Mouse (Mus musculus): ENCODE data around the gene Gm20388. TPM values are rescaled to one million over a fixed set of nuclear protein-coding genes. Genes with fewer than 3 reads are reported as not detected.

Gm20388 gene
- polyA plus RNA-seq, 1 experiment from 2014 or later, result not detected

- Histone ChIP-seq H3K9me3 (replicated peaks) (no peaks in the 10 kb centered on the region), H3K4me3 (replicated peaks) (no peak overlapping the region), H3K9ac (no peak overlapping the region), H3K4me2 (no peak overlapping the region), H3K27ac (no peak overlapping the region), H3K36me3 (no peaks in the 10 kb centered on the region), H3K27me3 (no peaks in the 10 kb centered on the region), H3K4me1 (replicated peaks) (peaks cover 6% of the 10 kb centered on the region)
- whole genome bisulfite sequencing (ENCODE audit: insufficient replicate concordance), result 58% methylated on average over 5 of the region's 5 CpGs
- DNase-seq, result no peak
- ATAC-seq (ENCODE audit: low read depth), result no peak
Measured at GRCm38 (mm10) chr8:120030447-120030846, 119.8 kb downstream of the Gm20388 start.

- Histone ChIP-seq H3K36me3 (no peaks in the 10 kb centered on the region), H3K4me1 (replicated peaks) (0 out of 2 replicates have a peak, but pooled peaks cover 5% of the 10 kb centered on the region), H3K27ac (no peak overlapping the region), H3K9me3 (replicated peaks) (no peaks in the 10 kb centered on the region), H3K9ac (no peak overlapping the region), H3K4me2 (no peak overlapping the region), H3K4me3 (replicated peaks) (no peak overlapping the region), H3K27me3 (0 out of 2 replicates have a peak, but pooled peaks cover 4% of the 10 kb centered on the region)
- no peak for ATAC-seq (ENCODE audit: low read depth)
- DNase-seq, result no peak
- 73% methylated on average over 5 of the region's 5 CpGs for WGBS (ENCODE audit: insufficient replicate concordance)
Measured at GRCm38 (mm10) chr8:120032549-120033208, 122.0 kb downstream of the Gm20388 start.

DNA sequence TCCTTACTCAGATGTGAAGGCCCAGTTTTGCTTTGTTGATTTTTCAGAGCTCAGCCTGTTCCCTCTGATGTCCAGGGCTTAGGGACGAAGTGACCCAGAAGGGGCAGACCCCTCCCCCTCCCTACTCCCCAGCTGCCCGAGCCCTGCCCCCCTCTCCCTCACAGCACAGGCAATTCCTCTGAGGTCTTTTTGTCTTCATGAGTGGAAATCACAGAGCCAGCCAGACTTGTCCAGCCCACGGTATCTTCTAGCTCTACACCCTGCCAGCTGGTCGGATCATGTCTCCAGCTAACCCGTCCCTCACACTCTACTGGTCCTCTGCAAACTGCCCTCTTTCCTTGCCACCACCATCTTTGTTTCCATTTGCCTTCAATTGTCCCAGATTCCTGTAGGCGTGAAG, 123.8 kb downstream of the Gm20388 start:
- ATAC-seq (ENCODE audit: low read depth) (no peak), DNase-seq (no peak)
- 0 out of 2 replicates have a peak, but pooled peaks cover 4% of the 10 kb centered on the region for H3K27me3 ChIP-seq
- H3K4me1 ChIP-seq (replicated peaks), result 0 out of 2 replicates have a peak, but pooled peaks cover 5% of the 10 kb centered on the region
- no peak overlapping the region for H3K27ac ChIP-seq
- no peaks in the 10 kb centered on the region for H3K9me3 ChIP-seq (replicated peaks)
- H3K4me3 ChIP-seq (replicated peaks), result no peak overlapping the region
- 62% methylated on average over 6 of the region's 6 CpGs for WGBS (ENCODE audit: insufficient replicate concordance)
- no peak overlapping the region for H3K9ac ChIP-seq
- H3K36me3 ChIP-seq, result no peaks in the 10 kb centered on the region
- H3K4me2 ChIP-seq, result no peak overlapping the region

GRCm38 (mm10) chr8:120036111-120036510, 125.5 kb downstream of the Gm20388 start:
- H3K4me3 ChIP-seq (replicated peaks), result no peak overlapping the region
- H3K9me3 ChIP-seq (replicated peaks), result no peaks in the 10 kb centered on the region
- no peak overlapping the region for H3K27ac ChIP-seq
- H3K36me3 ChIP-seq, result no peaks in the 10 kb centered on the region
- H3K9ac ChIP-seq, result no peak overlapping the region
- H3K4me2 ChIP-seq, result no peak overlapping the region
- no peak for ATAC-seq (ENCODE audit: low read depth)
- no peak for DNase-seq
- H3K4me1 ChIP-seq (replicated peaks), result peaks cover 10% of the 10 kb centered on the region
- 0 out of 2 replicates have a peak, but pooled peaks cover 4% of the 10 kb centered on the region for H3K27me3 ChIP-seq
- WGBS (ENCODE audit: insufficient replicate concordance), result 31% methylated on average over 9 of the region's 9 CpGs

DNA sequence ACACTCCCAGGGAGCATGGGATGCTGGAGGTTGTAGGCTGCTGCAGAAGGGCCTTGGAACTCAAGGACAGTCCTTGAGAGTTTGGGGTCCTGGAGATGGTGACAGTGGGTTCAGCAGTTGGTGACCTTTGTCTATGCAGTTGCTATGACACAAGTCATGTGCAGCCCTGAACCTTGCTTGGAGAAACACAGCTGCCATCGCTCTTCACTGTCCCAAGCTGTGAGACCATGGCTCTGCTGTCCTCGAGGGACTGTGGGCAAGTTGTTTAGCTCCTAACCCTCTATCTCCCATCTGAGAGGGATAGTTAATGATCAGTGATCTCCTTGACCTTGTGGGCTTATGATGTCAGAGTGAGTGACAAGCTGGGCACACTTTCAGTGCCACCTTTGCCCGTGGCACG, 125.9 kb downstream of the Gm20388 start:
- no peak for ATAC-seq (ENCODE audit: low read depth)
- H3K4me3 ChIP-seq (replicated peaks), result no peak overlapping the region
- WGBS (ENCODE audit: insufficient replicate concordance), result 65% methylated on average over 4 of the region's 4 CpGs

GRCm38 (mm10) chr8:120037199-120037598, 126.6 kb downstream of the Gm20388 start:
- no peak overlapping the region for H3K4me2 ChIP-seq
- no peaks in the 10 kb centered on the region for H3K36me3 ChIP-seq
- H3K4me1 ChIP-seq (replicated peaks), result peaks cover 17% of the 10 kb centered on the region
- ATAC-seq (ENCODE audit: low read depth), result no peak
- H3K9me3 ChIP-seq (replicated peaks), result no peaks in the 10 kb centered on the region
- no peak overlapping the region for H3K27ac ChIP-seq
- WGBS (ENCODE audit: insufficient replicate concordance), result 71% methylated on average over 15 of the region's 15 CpGs
- DNase-seq, result no peak
- 0 out of 2 replicates have a peak, but pooled peaks cover 4% of the 10 kb centered on the region for H3K27me3 ChIP-seq
- H3K4me3 ChIP-seq (replicated peaks), result no peak overlapping the region
- H3K9ac ChIP-seq, result no peak overlapping the region

More for the DNA sequence above, 125.9 kb downstream of the Gm20388 start:
- Histone ChIP-seq H3K36me3 (no peaks in the 10 kb centered on the region), H3K9ac (no peak overlapping the region), H3K9me3 (replicated peaks) (no peaks in the 10 kb centered on the region), H3K27me3 (0 out of 2 replicates have a peak, but pooled peaks cover 4% of the 10 kb centered on the region), H3K4me1 (replicated peaks) (peaks cover 14% of the 10 kb centered on the region), H3K27ac (no peak overlapping the region), H3K4me2 (no peak overlapping the region)
- no peak for DNase-seq

GRCm38 (mm10) chr8:120037611-120038010, 127.0 kb downstream of the Gm20388 start:
- no peak for DNase-seq
- H3K36me3 ChIP-seq, result no peaks in the 10 kb centered on the region
- H3K27me3 ChIP-seq, result 0 out of 2 replicates have a peak, but pooled peaks cover 4% of the 10 kb centered on the region
- no peak overlapping the region for H3K4me2 ChIP-seq
- no peaks in the 10 kb centered on the region for H3K9me3 ChIP-seq (replicated peaks)
- H3K4me3 ChIP-seq (replicated peaks), result no peak overlapping the region
- H3K9ac ChIP-seq, result no peak overlapping the region
- WGBS (ENCODE audit: insufficient replicate concordance), result 69% methylated on average over 8 of the region's 8 CpGs
- ATAC-seq (ENCODE audit: low read depth), result no peak
- H3K4me1 ChIP-seq (replicated peaks), result peaks cover 20% of the 10 kb centered on the region
- H3K27ac ChIP-seq, result no peak overlapping the region

DNA sequence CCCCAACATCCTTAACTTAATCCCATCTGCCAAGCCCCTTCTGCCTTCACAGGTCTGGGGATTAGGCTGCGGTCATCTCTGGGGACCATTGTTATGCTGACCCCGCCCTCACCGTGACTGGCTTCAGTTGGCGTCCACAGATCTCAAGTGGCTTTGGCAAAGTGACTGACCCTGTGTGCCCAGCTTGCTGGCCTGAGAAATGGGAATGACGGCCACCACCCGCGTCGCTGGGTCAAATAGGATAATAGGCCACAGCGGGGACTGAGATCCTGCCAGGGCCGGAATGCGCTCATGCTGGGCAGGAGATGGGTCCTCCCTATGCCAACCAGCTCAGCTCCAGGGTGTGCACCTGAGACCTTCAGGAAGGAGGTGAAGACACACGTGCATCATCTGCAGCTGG, 128.1 kb downstream of the Gm20388 start:
- no peak overlapping the region for H3K27ac ChIP-seq

GRCm38 (mm10) chr8:120039313-120039919, 128.8 kb downstream of the Gm20388 start:
- Histone ChIP-seq H3K9me3 (replicated peaks) (no peaks in the 10 kb centered on the region), H3K4me2 (no peak overlapping the region), H3K4me3 (replicated peaks) (no peak overlapping the region), H3K4me1 (replicated peaks) (peaks cover 28% of the 10 kb centered on the region), H3K9ac (no peak overlapping the region), H3K27ac (no peak overlapping the region), H3K36me3 (no peaks in the 10 kb centered on the region), H3K27me3 (0 out of 2 replicates have a peak, but pooled peaks cover 4% of the 10 kb centered on the region)
- 71% methylated on average over 11 of the region's 11 CpGs for WGBS (ENCODE audit: insufficient replicate concordance)
- ATAC-seq (ENCODE audit: low read depth), result no peak
- no peak for DNase-seq

More for the DNA sequence above, 128.1 kb downstream of the Gm20388 start:
- 0 out of 2 replicates have a peak, but pooled peaks cover 4% of the 10 kb centered on the region for H3K27me3 ChIP-seq
- ATAC-seq (ENCODE audit: low read depth) (no peak), DNase-seq (no peak)
- no peak overlapping the region for H3K4me2 ChIP-seq
- 81% methylated on average over 12 of the region's 12 CpGs for WGBS (ENCODE audit: insufficient replicate concordance)
- no peaks in the 10 kb centered on the region for H3K9me3 ChIP-seq (replicated peaks)
- peaks cover 28% of the 10 kb centered on the region for H3K4me1 ChIP-seq (replicated peaks)
- no peaks in the 10 kb centered on the region for H3K36me3 ChIP-seq
- no peak overlapping the region for H3K9ac ChIP-seq
- no peak overlapping the region for H3K4me3 ChIP-seq (replicated peaks)

GRCm38 (mm10) chr8:120040861-120041260, 130.2 kb downstream of the Gm20388 start:
- H3K4me2 ChIP-seq, result no peak overlapping the region
- ATAC-seq (ENCODE audit: low read depth), result peak; percentile 61
- H3K36me3 ChIP-seq, result no peaks in the 10 kb centered on the region
- H3K9me3 ChIP-seq (replicated peaks), result no peaks in the 10 kb centered on the region
- no peak overlapping the region for H3K9ac ChIP-seq
- H3K4me3 ChIP-seq (replicated peaks), result no peak overlapping the region
- 13% methylated on average over 1 of the region's 1 CpGs for WGBS (ENCODE audit: insufficient replicate concordance)
- 0 out of 2 replicates have a peak, but pooled peaks cover 4% of the 10 kb centered on the region for H3K27me3 ChIP-seq
- no peak overlapping the region for H3K27ac ChIP-seq
- peaks cover 28% of the 10 kb centered on the region for H3K4me1 ChIP-seq (replicated peaks)
- DNase-seq, result no peak

- no peak for DNase-seq
- Histone ChIP-seq H3K27ac (peak overlapping the region; percentile 23), H3K4me3 (replicated peaks) (no peak overlapping the region), H3K4me2 (no peak overlapping the region), H3K9me3 (replicated peaks) (no peaks in the 10 kb centered on the region), H3K4me1 (replicated peaks) (peaks cover 23% of the 10 kb centered on the region), H3K27me3 (no peaks in the 10 kb centered on the region), H3K9ac (no peak overlapping the region), H3K36me3 (no peaks in the 10 kb centered on the region)
- WGBS (ENCODE audit: insufficient replicate concordance), result 39% methylated on average over 10 of the region's 10 CpGs
- ATAC-seq (ENCODE audit: low read depth), result peak; percentile 59; the same call in 1 of the 2 replicates
Measured at GRCm38 (mm10) chr8:120042542-120043312, 132.1 kb downstream of the Gm20388 start.

Measured in liver, embryonic 13.5 days (tissue).